Mouse (Mus musculus) c-Kit-positive CD71-positive TER-119-negative erythroid progenitor cells, embryonic 14.5 days (primary cell): ENCODE measurements around the gene Kcnc1.

Source experiments
- DNase-seq: peaks from one replicate; pipeline ENCODE4 v3.0.0-alpha.2; 2013; ENCODE audit warnings: low read depth

Kcnc1 gene

GRCm38 (mm10) chr7:46394933-46395332, 1.4 kb upstream of the Kcnc1 start:
- no peak for DNase-seq

- DNase-seq, result no peak
These were observed 726 bp upstream of the Kcnc1 start for GRCm38 (mm10) chr7:46395571-46395970.

GRCm38 (mm10) chr7:46396928-46397731, 833 bp downstream of the Kcnc1 start:
- DNase-seq, result no peak

- no peak for DNase-seq
These were observed 1.5 kb downstream of the Kcnc1 start for GRCm38 (mm10) chr7:46397732-46398333.

DNA sequence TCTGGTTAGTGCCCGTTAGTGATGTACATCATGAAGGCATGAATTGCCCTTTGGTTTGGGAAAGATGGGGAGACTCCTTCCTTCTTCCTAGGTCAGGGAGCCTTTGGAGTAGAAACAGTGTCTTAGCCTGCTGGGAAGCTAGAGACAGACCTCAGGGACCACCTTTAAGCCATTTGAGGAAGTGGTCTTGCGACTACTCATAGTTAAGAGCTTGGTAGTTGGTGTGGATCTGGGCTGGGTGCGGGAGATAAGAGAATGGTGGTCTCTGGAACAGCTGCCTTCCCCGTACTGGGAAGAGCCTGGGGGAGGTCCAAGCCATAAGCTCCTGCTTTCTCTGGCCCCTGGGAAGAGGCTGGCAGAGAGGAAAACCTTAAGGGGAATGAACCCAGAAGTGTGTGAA, 2.3 kb downstream of the Kcnc1 start:
- no peak for DNase-seq

- DNase-seq, result no peak
These were observed 3.4 kb downstream of the Kcnc1 start for GRCm38 (mm10) chr7:46399676-46400075.

DNA sequence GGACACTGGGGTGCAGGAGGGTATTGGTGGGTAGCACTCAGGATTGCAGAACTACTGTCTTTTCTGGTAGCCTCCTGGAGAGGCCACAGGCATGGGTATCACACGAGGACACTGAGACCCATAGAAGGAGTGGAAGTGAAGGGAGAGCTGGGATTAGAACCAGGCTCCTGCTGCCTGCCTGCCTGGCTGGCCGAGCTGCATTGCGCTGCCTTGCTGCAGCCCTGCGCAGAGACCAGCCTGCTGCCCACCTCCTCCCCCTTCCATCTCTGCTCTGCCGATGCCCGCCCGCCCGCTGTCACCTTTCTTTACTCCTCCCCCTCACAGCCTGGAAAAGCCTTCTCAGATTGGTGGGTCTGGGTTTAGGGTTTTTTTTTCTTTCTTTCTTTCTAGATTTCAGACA, 4.0 kb downstream of the Kcnc1 start:
- DNase-seq, result no peak

- DNase-seq, result no peak
These were observed 5.3 kb downstream of the Kcnc1 start for GRCm38 (mm10) chr7:46401371-46402180.

DNA sequence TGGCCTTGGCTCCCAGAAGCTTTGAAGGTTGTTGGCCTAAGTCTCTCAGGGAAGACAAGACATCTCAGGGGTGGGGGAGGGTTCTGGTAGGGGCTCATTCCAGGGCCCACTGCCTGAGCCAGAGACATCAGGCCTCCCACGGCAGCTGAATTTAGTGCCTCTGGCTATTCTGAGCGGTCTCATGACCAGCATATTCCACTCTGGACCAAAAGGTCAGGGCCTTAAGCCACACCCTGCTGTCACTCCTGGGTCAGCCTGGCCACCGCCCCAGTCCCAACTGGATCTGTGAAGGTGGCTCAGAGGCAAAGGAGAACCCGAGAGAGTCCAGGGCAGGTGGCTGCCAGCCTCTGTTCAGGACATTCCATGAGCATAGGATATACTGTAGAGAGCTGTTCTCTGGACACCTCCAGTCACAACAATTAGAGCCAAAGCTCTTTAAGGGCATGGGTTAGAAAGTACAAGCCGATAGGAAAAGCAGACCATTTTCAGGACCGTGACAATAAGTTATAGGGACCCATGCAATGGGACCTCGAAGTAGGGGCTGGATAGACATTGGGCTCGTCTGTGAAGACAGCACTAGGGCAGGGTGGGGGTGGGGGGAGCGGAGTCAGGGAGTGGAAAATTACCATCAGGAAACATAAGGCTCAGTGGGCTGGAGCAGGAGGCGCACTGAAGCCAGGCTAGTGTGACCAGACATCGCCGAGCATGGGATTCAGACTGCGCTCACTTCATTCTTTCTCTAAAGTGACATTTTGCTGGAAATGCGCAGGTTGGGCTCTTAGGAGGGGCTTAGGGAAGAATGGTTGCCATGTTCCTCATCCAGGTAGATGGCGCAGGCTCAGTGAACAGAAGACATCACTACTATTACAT, 7.6 kb downstream of the Kcnc1 start:
- no peak for DNase-seq

GRCm38 (mm10) chr7:46404756-46405155, 8.5 kb downstream of the Kcnc1 start:
- no peak for DNase-seq

DNA sequence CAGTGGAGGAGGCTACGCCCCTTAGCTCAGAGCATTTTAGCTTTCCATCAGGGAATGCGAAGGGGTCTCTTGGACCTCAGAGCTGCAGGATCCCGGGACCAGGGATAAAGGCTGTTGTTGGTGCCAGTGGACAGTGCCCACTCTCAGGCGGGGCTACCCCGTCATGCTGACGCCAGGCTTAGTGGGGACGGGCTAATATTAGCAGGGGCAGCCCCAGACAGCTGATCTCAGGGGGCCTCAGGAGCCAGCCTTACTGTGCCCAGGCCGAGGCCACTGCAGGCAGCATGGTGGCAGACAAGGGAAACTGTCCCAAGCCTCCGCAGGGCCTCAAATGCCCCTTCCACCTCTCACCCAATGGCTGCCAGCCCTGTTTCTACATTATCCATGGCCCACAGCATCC, 12.3 kb downstream of the Kcnc1 start:
- DNase-seq, result no peak

DNA sequence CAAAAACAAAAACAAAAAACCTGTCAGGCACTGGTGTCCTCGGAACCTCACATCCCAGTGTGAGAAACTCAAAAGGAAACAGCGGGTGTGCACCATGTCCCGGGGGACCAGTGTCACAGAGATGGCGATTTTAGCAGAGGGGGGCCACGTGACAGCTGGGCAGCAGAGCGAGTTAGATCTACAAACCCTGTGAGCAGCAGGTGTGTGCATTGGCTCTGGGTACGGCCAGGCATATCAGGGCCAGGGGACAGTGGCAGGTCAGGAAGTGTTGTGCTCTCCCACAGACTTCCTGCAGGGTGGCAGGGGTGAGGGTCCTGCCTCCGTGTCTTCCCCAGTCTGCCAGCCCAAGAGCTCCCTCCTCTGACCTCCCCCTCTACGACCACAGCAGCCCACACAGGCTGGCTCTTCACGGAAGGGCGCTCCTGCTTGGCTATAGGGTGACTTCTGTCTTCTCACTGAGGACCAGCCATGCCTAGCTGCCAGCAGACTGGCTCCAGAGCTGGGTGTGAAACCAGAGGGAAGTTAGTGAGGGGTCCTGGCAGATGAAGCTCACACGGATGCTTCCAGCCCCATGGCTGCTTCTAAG, 13.0 kb downstream of the Kcnc1 start:
- no peak for DNase-seq

DNA sequence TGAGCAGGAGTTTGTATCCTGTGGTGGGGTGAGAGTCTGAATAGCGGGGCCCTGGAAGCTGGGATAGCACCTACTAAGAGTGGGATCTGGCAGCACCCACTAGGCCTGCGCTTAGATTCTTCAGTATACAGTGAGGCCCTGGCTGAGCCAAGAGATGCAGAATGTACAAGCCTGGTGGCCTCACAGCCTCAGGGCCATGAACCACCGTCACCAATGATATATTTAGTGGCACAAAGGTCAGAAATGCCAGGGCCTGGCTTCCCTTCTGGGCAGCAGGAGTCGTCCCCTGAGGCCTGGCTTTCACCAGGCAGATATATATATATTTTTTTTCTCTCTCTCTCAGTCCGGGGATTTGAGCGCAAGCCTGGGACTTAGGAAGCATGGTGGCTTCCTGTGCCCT, 14.4 kb downstream of the Kcnc1 start:
- no peak for DNase-seq

GRCm38 (mm10) chr7:46412823-46413222, 16.5 kb downstream of the Kcnc1 start:
- DNase-seq, result no peak

DNA sequence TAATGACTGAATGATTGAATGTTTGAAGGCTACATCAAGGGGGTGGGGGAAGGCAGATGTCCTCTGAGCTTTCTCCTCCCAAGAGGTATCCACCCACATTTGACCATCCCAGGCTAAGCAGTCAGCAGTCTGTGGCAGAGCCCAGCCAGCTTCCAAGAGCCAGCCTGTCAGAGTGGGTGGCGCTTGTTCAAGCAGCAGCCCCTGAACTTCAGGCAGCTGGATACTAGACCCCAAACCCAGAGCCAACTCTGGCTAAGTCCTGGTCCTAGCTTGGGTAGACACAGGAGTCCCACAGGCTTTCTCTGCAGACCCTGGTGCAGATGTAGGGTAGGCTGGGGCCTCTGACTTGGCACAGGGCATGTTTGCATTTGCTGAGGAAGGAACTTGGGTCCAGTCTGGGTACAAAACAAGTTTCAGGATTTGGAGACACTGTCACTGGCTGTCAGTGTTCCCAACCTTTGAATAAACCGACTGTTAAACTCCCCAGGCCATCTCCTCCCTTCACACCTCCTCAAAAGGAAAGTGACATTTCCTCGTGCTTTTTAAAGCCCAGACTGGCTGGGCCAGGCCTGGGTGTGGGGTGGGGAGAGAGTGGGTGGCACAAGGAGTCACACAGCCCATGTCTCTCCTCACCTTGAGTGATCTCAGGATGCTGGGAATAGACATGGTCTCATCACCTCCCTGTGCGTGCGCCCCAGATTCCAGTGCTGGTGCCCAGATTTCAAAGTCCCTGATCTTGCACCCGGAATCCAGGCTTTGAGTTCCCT, 17.8 kb downstream of the Kcnc1 start:
- no peak for DNase-seq

DNA sequence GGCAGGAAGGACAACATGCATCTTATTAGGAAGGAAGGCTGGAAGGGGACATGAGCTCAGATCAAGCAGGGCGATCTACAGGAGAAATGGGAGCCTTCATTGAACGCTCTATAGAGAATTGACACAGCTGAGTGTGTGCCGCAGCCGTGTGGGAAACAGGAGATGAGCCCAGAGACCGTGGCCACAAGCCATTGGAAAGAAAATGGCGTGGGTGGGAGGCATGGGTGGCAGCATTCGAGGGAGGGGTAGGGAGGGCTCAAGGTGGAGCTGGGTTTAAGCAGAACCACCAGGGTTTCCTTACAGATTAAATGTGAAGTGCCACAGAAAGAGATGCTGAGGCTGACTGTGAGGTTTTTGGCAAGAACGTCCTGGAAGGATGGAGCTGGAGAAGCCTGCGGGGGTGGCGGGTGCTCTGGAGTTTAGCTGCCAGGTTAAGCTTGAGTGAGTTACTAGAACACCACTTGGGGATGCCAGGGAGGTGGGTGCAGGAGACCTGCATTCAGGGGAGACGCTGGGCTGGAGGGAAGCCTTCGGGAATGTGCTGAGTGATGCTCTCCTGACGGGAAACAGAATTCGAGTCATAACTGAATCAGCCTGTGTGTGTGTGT, 19.6 kb downstream of the Kcnc1 start:
- no peak for DNase-seq

GRCm38 (mm10) chr7:46417467-46417866, 21.2 kb downstream of the Kcnc1 start:
- no peak for DNase-seq

- DNase-seq, result no peak
These were observed 21.9 kb downstream of the Kcnc1 start for GRCm38 (mm10) chr7:46418102-46418622.

GRCm38 (mm10) chr7:46421535-46421934, 25.2 kb downstream of the Kcnc1 start:
- DNase-seq, result no peak
